Mouse (Mus musculus) inflammation-experienced regulatory T-cells, adult 6 months (primary cell): Measurements from ENCODE around the gene Mef2c. TPM values are rescaled to one million over a fixed set of nuclear protein-coding genes. Genes with fewer than 3 reads are reported as not detected.

Experiments
- ATAC-seq: one replicate; pipeline ENCODE4 v1.8.0; 2017
- polyA plus RNA-seq, 3 experiments: library from polyadenylated mRNA; unstranded; fragments of 100-300 nt; shearing (Covaris generic); gene quantifications; one replicate each; pipeline ENCODE4 v1.2.1; 2017

Mef2c gene
- polyA plus RNA-seq, 3 experiments from 2014 or later = 0.60 to 6.2 (median 4.6) TPM

DNA sequence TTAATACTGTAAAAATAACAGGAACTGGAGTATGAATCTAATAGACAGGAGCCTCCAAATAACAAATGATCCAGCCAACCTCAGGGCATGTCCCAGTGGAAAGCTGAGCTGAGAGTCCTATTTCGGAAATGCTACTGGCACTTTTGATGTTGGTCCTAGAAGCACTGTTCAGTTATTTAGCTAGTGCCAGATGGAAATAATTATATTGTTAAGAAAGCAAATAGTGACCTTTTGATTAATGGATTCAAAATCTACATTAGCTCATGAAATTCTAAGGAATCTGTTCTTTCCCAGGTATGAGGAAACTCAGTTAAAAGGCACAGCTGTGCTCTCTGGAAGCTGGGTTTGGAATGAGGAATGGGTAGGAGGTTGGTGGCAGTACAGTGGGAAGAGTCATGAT is 108.4 kb downstream of the Mef2c start:
- no peak for ATAC-seq

DNA sequence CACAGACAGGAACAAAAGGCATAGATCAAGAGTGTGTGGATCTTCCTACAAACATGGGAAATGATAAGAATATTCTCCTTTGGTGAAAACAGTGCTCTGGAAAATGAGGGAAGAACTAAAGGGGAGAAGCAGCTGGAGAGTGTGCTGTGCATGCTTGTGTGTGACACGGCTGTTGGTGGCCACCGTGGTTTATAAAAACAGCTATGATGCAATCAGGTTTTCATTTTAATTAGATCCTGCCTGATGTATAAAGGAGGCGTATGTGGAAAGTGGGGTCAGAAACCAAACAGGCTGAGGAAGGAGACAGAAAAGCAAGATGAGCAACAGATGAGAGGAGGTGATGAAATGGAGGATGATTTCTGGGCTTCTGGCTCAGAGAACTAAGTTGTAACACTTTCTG is 112.0 kb downstream of the Mef2c start:
- ATAC-seq = no peak

DNA sequence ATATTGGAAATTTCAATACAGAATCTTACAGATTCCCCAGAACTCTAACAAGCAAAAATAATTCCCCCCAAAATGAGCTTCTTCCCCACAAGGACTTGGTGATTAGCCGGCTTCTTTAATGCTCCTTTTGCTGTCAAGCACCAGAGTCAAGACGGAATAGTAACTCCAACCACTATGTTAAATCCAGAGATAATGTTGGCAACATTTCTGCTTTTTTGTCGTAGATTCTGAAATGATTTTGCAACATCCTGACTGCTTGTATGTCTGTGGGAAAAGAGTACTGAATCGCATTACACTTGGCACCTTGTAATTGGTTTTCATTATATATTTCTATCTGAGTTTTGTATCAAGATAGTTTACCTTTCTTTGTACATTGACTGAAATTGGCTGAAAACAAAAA is 120.8 kb downstream of the Mef2c start:
- ATAC-seq = no peak

DNA sequence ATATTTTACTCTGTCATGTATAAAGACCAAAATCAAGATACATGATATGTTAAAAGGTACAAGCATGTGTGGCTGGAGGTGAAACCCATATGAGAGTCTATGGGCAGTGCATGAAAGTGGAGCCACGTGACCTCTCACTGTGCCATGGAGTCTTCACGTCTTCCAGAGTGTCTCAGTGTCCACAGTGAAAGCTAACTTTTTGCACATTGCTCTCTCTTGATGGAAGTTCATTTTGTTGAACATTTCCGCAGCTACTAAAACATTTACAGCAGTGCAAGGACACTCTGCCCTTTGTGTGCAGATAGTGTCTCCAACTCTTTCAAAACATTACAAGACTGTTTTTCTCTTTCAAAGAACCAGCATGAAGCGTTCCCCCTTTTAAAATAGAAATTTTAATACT is 123.6 kb downstream of the Mef2c start:
- ATAC-seq = no peak

DNA sequence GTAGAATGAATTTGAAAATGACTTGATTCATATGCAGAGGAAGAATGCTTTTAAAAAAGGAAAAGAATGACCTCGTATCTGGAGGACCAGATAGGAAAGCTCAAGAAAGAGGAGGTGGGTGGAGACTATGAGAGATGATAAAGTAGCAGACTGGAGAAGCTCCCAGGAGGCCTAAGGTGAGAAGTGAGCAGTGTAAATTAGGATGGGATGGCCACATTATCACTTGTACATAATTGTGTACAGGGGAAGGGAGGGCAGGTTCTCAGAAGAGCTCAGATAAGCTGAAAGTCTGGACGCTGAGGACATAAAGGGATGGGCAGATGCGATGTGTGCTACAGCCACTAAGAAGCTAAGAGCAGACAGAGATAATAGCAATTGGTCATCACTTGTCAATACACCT is 124.3 kb downstream of the Mef2c start:
- no peak for ATAC-seq

DNA sequence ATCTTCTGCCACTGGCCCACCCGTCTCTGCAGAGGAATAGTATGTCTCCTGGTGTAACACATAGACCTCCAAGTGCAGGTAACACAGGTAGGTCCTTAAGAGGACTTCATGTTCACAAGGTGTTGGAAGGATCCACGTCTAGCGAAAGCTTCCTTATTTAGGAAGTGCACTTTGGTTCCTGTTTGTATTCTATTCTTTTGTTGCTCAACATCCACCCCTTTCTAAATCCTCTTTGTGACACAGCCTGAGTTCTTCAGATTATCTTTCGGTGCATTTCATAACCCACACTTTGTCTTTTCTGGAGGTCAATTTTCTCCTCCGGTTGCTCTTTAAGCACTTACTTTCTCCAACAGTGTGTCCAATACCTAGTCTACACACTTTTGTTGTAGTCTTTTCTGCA is 129.3 kb downstream of the Mef2c start:
- no peak for ATAC-seq

DNA sequence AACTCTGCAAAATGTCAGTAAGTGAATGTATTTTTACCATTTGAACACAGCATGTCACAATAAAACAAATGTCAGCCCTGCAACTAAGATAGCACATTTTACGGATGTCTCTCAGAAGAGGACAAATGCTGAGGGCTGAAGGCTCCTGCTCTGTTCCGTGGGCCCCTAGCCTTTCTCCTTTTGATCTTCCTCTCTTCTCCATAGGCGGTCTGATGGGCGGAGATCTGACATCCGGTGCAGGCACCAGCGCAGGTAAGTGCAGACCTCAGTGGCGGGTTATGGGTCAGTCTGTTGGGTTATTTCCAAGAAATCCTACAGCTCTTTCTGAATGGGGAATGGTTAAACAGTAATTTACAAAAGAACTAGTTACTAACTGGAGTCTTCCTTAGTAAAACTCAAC is 131.4 kb downstream of the Mef2c start:
- ATAC-seq = no peak

DNA sequence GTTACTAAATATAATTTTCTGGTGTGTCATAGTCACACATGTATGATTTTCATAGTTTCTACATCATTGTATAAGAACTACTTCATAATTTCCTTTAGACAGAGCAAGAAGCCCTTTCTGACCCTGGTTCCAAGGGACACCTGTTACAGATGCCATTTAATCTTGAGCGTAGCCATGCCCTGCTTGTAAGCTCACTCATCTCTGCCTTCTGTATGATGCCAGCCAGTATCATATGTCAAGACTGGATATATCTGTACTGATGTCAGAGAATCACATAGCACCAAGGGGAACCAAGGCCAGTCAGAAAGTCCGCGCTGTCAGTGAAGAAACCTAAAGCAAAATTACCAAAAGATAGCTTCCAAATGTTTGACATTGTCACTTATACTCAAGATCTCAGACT is 133.8 kb downstream of the Mef2c start:
- ATAC-seq = no peak

DNA sequence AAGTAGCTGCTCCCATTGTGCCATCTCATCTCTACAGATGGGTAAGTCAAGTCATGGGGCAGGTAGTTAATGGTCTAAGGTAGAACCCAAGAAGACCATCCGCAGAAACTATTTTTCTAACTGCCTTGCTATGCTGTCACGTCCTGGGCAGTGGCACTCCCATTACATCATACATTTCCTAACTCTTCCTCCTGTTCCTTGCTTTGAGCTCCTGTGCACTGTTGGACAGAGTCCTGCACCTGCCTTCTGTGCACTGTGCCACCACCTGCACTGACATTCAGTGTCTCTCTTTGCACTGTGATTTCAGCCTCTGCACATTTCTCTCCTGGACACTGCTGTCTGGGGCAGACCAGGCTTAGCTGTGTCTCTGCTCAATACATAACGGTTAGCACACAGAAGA is 134.9 kb downstream of the Mef2c start:
- no peak for ATAC-seq

DNA sequence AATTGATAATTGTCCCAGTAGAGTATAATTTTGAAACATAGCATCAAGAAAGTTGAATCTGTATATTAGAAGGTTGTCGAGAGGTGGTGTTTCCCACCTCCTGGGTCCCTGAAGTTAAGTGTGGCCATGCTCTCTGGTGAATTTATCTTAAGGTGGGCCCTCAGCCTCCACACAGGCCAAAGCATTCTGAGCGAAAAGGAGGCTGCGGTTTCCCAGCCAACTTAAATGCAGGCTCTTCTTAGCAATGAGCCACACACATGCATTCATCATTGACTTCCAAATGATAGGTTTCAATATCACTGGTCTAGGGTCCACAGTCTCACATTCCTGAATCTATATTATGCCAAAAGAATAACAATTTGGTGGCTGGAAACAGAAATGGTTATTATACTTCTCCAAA is 145.2 kb downstream of the Mef2c start:
- no peak for ATAC-seq

DNA sequence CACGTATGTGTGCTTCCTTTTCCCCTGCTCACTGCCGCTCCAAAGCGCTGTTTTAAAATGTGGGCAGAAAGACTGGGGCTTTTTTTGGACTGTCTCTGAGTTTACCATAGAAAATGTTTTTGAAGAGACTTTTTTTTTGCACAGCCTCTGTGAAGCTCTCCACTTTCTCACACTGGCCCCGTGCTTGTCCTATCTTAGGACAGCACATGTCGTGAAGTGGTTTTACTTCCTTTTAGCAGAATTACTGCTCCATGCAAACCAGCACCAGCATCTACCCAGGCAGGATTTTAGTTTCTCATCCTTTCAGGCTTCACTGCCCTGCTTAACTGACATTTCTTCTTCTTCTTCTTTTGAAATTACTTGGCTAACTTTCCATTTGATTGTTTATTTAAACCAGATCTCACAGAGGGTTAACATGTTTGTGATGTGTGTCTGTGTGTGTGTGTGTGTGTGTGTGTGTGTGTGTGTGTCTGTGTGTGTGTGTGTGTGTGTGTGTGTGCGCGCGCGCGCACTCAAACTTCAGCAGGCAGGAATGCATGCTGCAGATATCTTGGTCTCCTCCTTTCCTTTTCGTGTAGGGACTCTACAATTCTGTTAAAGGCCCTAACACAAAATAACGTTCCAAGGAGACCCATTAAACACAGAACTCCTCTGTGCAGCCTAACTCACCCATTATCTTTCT is 146.1 kb downstream of the Mef2c start:
- ATAC-seq = no peak

DNA sequence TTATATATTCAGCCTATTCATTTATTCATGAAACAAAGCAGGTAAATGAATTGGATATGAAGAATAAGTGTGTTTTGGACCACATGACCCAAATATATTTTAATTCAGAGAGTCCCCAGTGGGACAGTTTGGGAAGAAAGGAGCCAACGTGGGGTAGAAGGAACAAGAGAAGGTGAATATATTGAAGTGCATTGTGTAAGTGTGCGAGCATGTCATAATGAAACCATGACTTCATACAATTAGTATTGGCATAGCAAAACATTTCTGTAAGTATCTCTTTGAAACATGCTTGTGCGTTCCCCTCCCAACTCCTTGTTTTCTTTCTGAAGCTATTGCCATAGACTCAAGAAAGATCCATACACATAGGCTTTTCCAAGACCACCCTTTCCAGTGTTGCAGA is 147.0 kb downstream of the Mef2c start:
- no peak for ATAC-seq

DNA sequence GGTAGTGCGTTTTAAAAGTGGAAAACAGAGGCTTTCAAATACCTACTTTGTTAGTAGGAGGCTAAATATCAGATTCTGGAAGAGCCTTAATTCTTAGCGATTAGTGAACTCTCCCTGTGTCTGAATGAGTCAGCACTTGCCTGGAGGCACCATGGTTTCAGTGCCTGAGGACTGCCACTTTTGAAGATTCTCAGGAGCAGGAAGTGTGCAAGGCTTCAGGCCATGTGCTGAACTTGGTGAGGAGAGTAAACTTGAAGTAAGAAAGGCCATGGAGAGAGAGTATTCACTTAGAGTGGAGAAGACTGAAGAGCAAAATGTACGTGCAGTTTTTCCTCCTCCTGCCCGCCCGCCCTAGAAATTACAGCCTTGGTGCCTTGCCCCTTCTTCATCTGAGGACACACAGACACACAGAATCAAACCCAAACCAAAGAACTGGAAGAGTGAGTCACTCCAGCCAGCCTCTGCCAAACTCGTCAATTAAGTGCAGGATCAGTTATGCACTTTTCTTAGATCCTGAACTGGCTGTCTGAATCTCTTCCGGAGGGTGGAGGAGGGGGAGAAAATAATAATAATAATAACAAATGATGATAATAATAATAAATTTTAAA is 148.2 kb downstream of the Mef2c start:
- ATAC-seq = no peak

DNA sequence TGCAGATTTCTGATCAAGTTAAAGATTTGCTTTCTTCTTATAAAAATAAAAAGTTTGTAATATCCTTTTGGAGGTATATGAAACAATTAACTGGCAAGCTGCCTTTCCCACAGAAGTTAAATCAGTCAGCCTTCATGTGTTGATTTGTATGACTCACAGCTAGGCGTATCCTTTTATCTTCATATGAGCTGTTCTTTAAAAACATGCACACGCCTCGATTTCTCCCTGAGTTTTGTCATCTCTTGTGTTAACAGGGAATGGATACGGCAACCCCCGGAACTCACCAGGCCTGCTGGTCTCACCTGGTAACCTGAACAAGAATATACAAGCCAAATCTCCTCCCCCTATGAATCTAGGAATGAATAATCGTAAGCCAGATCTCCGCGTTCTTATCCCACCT is 148.7 kb downstream of the Mef2c start:
- ATAC-seq = no peak

DNA sequence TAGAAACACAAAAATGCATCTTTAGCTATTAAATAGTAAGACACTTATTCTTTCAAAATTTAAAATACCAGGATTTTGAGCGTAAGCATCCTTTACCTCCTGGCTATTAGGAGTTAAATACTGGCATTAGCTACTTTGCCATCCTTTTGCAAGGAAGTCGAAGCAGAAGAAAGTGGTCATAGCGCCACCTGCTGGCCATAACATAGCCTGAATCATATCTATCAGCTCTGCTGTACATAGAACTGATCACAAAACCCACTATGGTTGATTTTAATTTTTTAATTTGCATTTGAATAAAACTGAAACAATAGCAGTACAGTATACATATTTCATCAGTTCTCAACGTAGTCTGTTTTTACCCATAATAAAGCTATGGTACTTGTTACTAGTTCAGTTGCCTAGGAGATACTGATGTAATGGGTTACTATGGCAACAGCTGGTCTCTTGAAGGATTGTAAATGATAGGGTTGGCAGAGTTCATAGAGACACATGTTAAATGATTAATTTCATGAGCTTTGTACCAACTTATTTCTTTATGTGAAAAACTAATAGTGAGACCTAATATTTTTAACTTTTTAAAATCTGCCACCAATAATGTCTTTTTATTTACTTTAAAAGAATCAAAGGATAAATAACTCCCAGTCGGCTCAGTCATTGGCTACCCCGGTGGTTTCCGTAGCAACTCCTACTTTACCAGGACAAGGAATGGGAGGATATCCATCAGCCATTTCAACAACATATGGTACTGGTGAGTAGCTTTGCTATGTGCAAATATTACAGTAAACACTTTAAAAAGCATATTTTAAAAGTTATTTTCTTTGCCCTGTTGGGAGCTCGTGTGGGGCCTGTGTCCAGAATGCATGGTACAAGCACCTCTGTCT is 151.3 kb downstream of the Mef2c start:
- peak; percentile 48 for ATAC-seq

DNA sequence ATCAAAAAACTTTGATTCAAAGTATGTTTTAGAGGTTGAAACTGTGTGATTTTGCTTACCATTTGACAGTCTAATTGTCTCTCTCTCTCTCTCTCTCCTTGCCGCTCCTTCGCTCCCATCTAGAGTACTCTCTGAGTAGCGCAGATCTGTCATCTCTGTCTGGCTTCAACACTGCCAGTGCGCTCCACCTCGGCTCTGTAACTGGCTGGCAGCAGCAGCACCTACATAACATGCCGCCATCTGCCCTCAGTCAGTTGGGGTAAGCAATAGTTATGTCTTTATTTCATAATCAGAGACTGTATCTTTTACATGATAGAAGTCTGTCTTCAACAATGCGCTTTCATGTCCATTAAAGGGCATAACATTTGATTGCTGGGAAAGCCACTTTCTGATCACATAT is 152.3 kb downstream of the Mef2c start:
- ATAC-seq = no peak

DNA sequence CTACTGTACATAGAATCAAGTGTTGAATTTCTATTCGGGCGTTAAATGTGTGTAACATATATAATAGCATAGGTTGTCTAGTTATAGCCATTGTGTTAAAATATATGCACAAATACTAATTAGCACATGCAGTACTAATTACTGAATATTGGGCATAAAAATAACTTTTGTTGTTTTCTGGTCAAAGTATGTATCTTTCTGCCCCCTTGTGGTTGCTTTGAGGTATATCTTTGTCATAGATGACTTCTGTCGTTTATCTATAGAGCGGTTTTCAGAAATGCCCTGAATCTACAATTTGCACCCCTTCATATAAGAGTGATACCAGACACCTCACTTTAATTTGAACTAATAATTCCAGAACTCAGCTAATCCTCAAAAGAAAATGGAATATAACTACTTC is 152.9 kb downstream of the Mef2c start:
- no peak for ATAC-seq

DNA sequence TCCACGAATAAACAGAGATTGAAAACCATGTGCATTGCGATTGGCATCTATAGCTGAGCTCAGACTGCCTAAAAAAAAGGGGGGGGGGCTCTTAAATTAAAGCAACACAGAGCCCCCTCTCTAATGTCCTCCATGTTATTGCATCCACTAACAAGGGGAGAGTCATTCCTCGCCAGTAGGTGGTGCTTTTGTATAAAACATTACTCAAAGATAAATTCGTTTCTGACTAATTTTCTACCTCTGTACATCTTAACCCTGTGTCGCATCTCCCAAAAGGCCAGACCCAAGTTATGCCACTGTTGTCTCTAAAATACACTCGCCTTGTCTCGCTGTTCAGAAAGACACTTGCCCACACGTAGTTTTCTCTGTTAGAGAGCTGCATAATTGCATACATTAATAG is 156.9 kb downstream of the Mef2c start:
- no peak for ATAC-seq

DNA sequence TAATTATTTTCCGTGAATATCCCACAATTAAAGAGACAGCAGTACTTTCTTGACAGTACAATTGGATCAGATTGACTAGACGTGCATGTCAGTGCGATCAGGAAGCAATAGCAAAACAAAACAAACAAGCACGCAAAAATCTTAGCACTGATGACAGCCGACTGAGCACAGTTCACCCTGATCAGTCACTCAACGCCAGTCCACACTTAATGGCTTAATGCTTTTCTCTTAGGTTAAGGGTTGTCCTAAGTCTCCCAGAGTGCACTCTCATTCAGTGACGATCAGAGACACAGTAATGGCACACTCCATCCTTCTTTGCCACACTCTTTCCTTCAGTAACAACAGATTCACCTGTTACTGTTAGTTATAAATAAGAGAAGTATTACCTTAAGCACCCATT is 157.3 kb downstream of the Mef2c start:
- ATAC-seq = no peak

DNA sequence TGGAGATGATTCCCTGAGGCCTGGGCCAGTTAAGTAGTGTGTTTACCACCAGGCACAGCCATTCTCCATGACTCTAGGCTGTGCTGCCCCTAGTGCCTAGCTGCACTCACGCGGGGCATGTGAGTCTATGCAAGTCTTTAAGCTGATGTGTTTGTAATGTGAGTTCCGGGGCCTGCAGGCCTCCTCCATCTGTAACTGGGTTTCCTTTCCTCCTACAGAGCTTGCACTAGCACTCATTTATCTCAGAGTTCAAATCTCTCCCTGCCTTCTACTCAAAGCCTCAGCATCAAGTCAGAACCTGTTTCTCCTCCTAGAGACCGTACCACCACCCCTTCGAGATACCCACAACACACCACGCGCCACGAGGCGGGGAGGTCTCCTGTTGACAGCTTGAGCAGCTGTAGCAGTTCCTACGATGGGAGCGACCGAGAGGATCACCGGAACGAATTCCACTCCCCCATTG is 158.3 kb downstream of the Mef2c start:
- ATAC-seq = no peak

DNA sequence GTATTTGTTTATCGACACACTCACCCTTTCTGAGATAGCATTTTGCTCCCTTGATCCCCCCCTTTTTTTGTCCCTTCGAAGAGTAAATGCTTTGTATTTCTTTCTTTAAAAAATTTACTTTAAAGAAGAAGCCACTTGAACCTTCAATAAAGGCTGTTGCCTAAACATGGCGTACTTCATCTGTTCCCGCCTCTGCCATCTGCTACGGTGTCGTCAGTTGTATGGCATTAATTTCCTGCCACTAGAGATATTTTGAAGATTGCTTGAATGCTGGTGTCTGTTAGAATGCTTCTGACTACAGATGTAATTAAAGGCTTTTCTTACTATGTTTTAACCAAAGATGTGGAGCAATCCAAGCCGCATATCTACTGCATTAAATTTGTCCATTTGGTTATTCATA is 162.3 kb downstream of the Mef2c start:
- ATAC-seq = no peak

DNA sequence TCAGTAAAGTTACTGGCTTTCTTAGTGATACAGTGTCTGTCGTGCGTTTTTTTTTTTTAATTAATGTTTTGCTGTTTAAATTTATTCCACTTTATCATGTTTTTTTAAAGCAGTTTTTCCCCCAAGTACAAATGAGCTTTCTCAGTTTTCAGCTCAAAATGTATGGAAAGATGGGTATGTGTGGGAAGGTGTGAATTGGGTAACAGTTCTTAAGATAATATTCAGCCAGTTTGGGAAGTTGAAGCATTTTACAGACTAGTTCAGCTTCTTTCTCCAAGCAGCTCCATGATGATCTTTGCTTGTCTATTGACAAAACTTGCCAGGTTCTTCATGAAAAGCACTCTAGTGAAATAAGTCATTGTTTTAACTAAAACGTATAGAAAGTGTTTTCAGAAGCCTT is 163.2 kb downstream of the Mef2c start:
- no peak for ATAC-seq

DNA sequence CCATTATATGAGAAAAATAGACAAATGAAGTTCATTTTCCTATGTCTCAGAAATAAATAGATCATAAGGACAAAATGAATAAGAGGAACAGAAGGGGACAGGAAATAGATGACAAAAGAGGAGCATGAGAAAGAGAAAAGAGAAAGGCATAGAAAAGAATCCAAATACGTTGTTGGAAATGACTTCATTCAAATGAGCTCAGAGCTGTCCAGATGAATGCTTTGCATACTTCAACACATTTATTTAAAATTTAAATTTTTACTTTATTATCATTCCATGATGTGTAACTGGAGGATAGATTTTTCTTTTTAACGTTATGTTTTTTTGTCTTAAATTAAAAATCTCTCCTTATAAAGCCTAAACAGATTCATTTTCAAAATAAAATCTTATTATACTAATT is 203.8 kb downstream of the Mef2c start:
- no peak for ATAC-seq
